Mouse (Mus musculus) mouse embryonic stem cell (cell line): Measurements from ENCODE around the gene Flt3l.

ENCODE experiments used
- in situ Hi-C, 2 experiments: fragments of 300-500 bp; cut with MboI; formaldehyde crosslinking; loops; 1 replicate in 1 of 2; 3 replicates in 1 of 2; pipeline ENCODE4 v1.14.3; 2019 to 2020; ENCODE audit warnings: low sequenced_read_pairs in 2 of 2, low pct_unique_long_range_greater_than_20kb in 1 of 2, mixed read lengths in 1 of 2; ENCODE audit not compliant: unreplicated experiment in 1 of 2

The Flt3l gene

GRCm38 (mm10) chr7:45090251-45090977 is 45.8 kb downstream of the Flt3l start:
- in situ Hi-C loops = no loop called here

- in situ Hi-C loops = no loop called here
Observed at GRCm38 (mm10) chr7:45088597-45088996, 47.6 kb downstream of the Flt3l start.

GRCm38 (mm10) chr7:45086084-45086483 is 50.1 kb downstream of the Flt3l start:
- in situ Hi-C loops = no loop called here

- in situ Hi-C loops = no loop called here
Observed at GRCm38 (mm10) chr7:45083300-45083890, 52.8 kb downstream of the Flt3l start.

- in situ Hi-C loops = no loop called here
Observed at GRCm38 (mm10) chr7:45082401-45083299, 53.6 kb downstream of the Flt3l start.

- in situ Hi-C loops = no loop called here
Observed at GRCm38 (mm10) chr7:45081016-45081415, 55.2 kb downstream of the Flt3l start.

GRCm38 (mm10) chr7:45079856-45080255 is 56.4 kb downstream of the Flt3l start:
- in situ Hi-C loops = no loop called here
